Mouse (Mus musculus) liver, postnatal 0 days (tissue): ENCODE measurements at regions not wholly inside any gene's neighbourhood (a gene's known extent, or its start where the extent isn't known, plus 50 kb on each side); places are given as distances from the start of the nearest gene placed in this dataset.

Experiments used
- CTCF ChIP-seq: sonication (generic); IDR thresholded peaks from 2 replicates; pipeline ENCODE4 v1.5.1; 2016; ENCODE audit warnings: antibody characterized with exemption, low read depth
- EP300 ChIP-seq: IDR thresholded peaks from 2 replicates; pipeline ENCODE4 v1.6.1; 2016; ENCODE audit warnings: antibody characterized with exemption, low read depth, mild to moderate bottlenecking

DNA sequence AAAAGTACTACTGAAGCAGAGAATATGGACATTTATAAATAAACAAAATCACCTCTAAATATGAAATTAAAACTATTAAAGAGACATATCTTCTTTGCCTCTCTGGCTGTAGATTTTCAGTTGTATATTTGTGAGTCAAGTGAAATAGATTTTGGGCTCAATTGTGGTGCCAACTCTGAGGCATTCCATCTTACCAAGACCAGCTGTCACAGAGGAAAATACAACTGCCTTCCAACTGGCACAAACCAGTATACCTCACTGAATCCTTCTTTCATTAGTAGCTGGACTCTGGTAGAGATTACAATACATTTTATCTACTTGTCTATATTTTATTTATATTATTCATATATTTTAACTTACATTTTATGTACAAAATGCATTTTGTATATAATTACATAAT, 72.7 kb upstream of the Sgcd start:
- TF ChIP-seq CTCF (no peak), EP300 (no peak)
